Mouse (Mus musculus): Measurements from ENCODE around the gene Stt3b.

The Stt3b gene

GRCm38 (mm10) chr9:115310346-115311222, at the start of gene Stt3b:
Stt3b (minus strand) TSS chr9:115310421.
- DNase-seq (ENCODE audit: low spot score): peak; percentile 98

- no peak for DNase-seq (ENCODE audit: low spot score)
Observed at GRCm38 (mm10) chr9:115358421-115358820, 48.2 kb upstream of the Stt3b start.

GRCm38 (mm10) chr9:115357996-115358395, 47.8 kb upstream of the Stt3b start:
- DNase-seq (ENCODE audit: low spot score): no peak

GRCm38 (mm10) chr9:115356731-115357458, 46.7 kb upstream of the Stt3b start:
- DNase-seq (ENCODE audit: low spot score): no peak

- DNase-seq (ENCODE audit: low spot score): no peak
Observed at GRCm38 (mm10) chr9:115355972-115356371, 45.8 kb upstream of the Stt3b start.

- no peak for DNase-seq (ENCODE audit: low spot score)
Observed at GRCm38 (mm10) chr9:115349741-115350512, 39.7 kb upstream of the Stt3b start.

- DNase-seq (ENCODE audit: low spot score): no peak
Observed at GRCm38 (mm10) chr9:115349106-115349505, 38.9 kb upstream of the Stt3b start.

GRCm38 (mm10) chr9:115344930-115345329, 34.7 kb upstream of the Stt3b start:
- no peak for DNase-seq (ENCODE audit: low spot score)

- DNase-seq (ENCODE audit: low spot score): no peak
Observed at GRCm38 (mm10) chr9:115341576-115341975, 31.4 kb upstream of the Stt3b start.

- DNase-seq (ENCODE audit: low spot score): no peak
Observed at GRCm38 (mm10) chr9:115340212-115340815, 30.1 kb upstream of the Stt3b start.

- no peak for DNase-seq (ENCODE audit: low spot score)
Observed at GRCm38 (mm10) chr9:115338816-115339215, 28.6 kb upstream of the Stt3b start.

- DNase-seq (ENCODE audit: low spot score): no peak
Observed at GRCm38 (mm10) chr9:115333016-115333415, 22.8 kb upstream of the Stt3b start.

GRCm38 (mm10) chr9:115332339-115332738, 22.1 kb upstream of the Stt3b start:
- DNase-seq (ENCODE audit: low spot score): no peak

- no peak for DNase-seq (ENCODE audit: low spot score)
Observed at GRCm38 (mm10) chr9:115330861-115331476, 20.7 kb upstream of the Stt3b start.

GRCm38 (mm10) chr9:115326533-115326890, 16.3 kb upstream of the Stt3b start:
- no peak for DNase-seq (ENCODE audit: low spot score)

- no peak for DNase-seq (ENCODE audit: low spot score)
Observed at GRCm38 (mm10) chr9:115325831-115326532, 15.8 kb upstream of the Stt3b start.

GRCm38 (mm10) chr9:115323572-115323971, 13.4 kb upstream of the Stt3b start:
- no peak for DNase-seq (ENCODE audit: low spot score)

- DNase-seq (ENCODE audit: low spot score): no peak
Observed at GRCm38 (mm10) chr9:115322385-115322784, 12.2 kb upstream of the Stt3b start.

GRCm38 (mm10) chr9:115321052-115321451, 10.8 kb upstream of the Stt3b start:
- no peak for DNase-seq (ENCODE audit: low spot score)

- DNase-seq (ENCODE audit: low spot score): no peak
Observed at GRCm38 (mm10) chr9:115320156-115320555, 9.9 kb upstream of the Stt3b start.
